ENCODE assay signal across 17 mouse cellular contexts in the genomic region with DNA sequence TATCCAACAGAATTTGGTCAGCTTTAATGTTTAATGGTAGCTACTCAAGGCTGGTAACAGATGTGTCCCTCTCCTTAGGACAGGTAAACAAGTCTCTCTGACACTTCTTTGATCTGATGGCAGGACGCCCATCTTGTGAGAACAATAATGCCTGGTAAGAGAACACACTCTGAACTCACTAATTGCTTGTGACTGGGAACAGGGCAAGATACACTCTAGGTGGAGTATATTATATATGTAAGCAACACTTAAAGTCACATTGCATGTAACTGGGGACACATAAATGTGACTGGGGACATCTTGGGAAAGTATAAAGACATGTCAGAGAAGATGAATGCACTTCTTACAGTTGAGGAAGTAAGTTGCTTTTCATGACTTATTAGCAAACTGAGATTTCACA.
"Had no signal": no experiment of that assay in that cellular context is flagged by ENCODE, and none has a peak within 500 bp of the region (broad histone marks: within the 10 kb centered on the region; RNA-seq: fewer than 3 reads in every experiment).

No protein-coding gene starts in this region.

- H3K4me3 ChIP-seq: liver, embryonic 13.5 days; liver, embryonic 15.5 days; lung, embryonic 15.5 days; megakaryocyte, embryonic 14.5 days; midbrain, embryonic 12.5 days; neural tube, embryonic 13.5 days; stomach, embryonic 15.5 days had no signal

- H3K9me3 ChIP-seq: liver, embryonic 13.5 days; liver, embryonic 15.5 days; lung, embryonic 15.5 days; megakaryocyte, embryonic 14.5 days; midbrain, embryonic 12.5 days; neural tube, embryonic 13.5 days; stomach, embryonic 15.5 days had no signal

- H3K4me1 ChIP-seq: liver, embryonic 13.5 days; liver, embryonic 15.5 days; lung, embryonic 15.5 days; midbrain, embryonic 12.5 days; neural tube, embryonic 13.5 days; stomach, embryonic 15.5 days had no signal

- DNase-seq: liver, embryonic 13.5 days; liver, postnatal 0 days; lung, adult 2 months; lung, postnatal 14 days; right cerebral cortex, postnatal 14 days; thymus, adult 2 months; thymus, postnatal 25 days; thymus, postnatal 4 days had no signal

- ATAC-seq: liver, postnatal 0 days; lung, postnatal 0 days had no signal

- H3K36me3 ChIP-seq: stomach, embryonic 15.5 days had no signal

- H3K9ac ChIP-seq: liver, embryonic 13.5 days; liver, embryonic 15.5 days; liver, postnatal 0 days; lung, embryonic 15.5 days; midbrain, embryonic 12.5 days; neural tube, embryonic 13.5 days; stomach, embryonic 15.5 days had no signal

- H3K27me3 ChIP-seq: liver, embryonic 13.5 days; liver, embryonic 15.5 days; lung, embryonic 15.5 days; megakaryocyte, embryonic 14.5 days; midbrain, embryonic 12.5 days; neural tube, embryonic 13.5 days; stomach, embryonic 15.5 days had no signal

- H3K27ac ChIP-seq: liver, embryonic 13.5 days; liver, embryonic 15.5 days; lung, embryonic 15.5 days; macrophage; midbrain, embryonic 12.5 days; neural tube, embryonic 13.5 days; stomach, embryonic 15.5 days; stomach, postnatal 0 days had no signal

- H3K4me2 ChIP-seq: liver, embryonic 13.5 days; liver, embryonic 15.5 days; lung, embryonic 15.5 days; midbrain, embryonic 12.5 days; neural tube, embryonic 13.5 days; stomach, embryonic 15.5 days had no signal
